Comparison of ENCODE assay signal across 11 mouse cellular contexts in the genomic region with DNA sequence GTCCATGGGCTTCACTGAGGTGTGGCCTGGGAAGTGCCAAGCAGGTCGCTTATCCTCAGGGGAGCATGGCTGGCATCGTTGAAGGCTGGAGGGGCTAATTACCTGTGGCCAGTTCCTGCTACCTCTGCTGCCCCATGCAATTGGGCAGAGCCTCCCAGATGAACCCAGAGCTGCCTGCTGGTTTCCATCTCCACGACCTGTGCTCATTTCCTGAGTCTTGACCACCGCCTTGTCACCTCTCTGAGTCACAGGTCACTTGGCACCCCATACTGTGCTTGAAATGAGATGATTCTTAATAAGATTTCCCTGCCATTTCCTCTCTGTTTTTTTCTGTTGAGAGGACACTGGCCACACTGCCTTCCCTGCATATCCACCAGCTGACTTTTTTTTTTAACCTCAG. TPM values are rescaled to one million over a fixed set of nuclear protein-coding genes. Genes with fewer than 3 reads are reported as not detected.
DNase-seq lines count a peak whose midpoint lies in the region; ATAC-seq and TF ChIP-seq lines count a peak whose summit lies in the region.
"Had no signal": no experiment of that assay in that cellular context is flagged by ENCODE, and none has a peak within 500 bp of the region (broad histone marks: within the 10 kb centered on the region; RNA-seq: fewer than 3 reads in every experiment).

No protein-coding gene starts in this region.

- ATAC-seq in liver, postnatal 0 days, result no peak
- ATAC-seq in liver, embryonic 11.5 days (replicated peaks; ENCODE audit: low FRiP score), result no peak
- no peak for ATAC-seq in midbrain, postnatal 0 days (ENCODE audit: low FRiP score)
- no peak for ATAC-seq in midbrain, embryonic 16.5 days
- ATAC-seq: intestine, embryonic 16.5 days; Patski had no signal

- peak overlapping the region; percentile 8; the same call in 1 of the 2 replicates for H3K27ac ChIP-seq in liver, postnatal 0 days (ENCODE audit: low read depth)
- H3K27ac ChIP-seq in liver, embryonic 11.5 days (ENCODE audit: low read depth, low read length), result no peak overlapping the region
- no peak overlapping the region for H3K27ac ChIP-seq in midbrain, postnatal 0 days (ENCODE audit: low read depth, low read length)
- no peak overlapping the region for H3K27ac ChIP-seq in midbrain, embryonic 16.5 days (ENCODE audit: low read length)
- H3K27ac ChIP-seq: limb, embryonic 12.5 days had no signal

- peaks cover 2% of the 10 kb centered on the region; the same call in 1 of the 2 replicates for H3K36me3 ChIP-seq in liver, postnatal 0 days (replicated peaks; ENCODE audit: insufficient read depth, low read length)
- H3K36me3 ChIP-seq in liver, embryonic 11.5 days (ENCODE audit: control insufficient read depth, insufficient read depth, low read length), result no peaks in the 10 kb centered on the region
- H3K36me3 ChIP-seq in midbrain, postnatal 0 days (ENCODE audit: insufficient read depth, low read length), result no peaks in the 10 kb centered on the region
- no peaks in the 10 kb centered on the region for H3K36me3 ChIP-seq in midbrain, embryonic 16.5 days (ENCODE audit: control insufficient read depth, insufficient read depth, low read length)
- H3K36me3 ChIP-seq: embryonic facial prominence, embryonic 12.5 days; limb, embryonic 12.5 days had no signal

- H3K4me3 ChIP-seq in liver, postnatal 0 days (ENCODE audit: low read depth, low read length), result no peak overlapping the region
- H3K4me3 ChIP-seq in liver, embryonic 11.5 days (ENCODE audit: low read depth, low read length), result no peak overlapping the region
- H3K4me3 ChIP-seq in midbrain, postnatal 0 days (ENCODE audit: low read depth, low read length), result no peak overlapping the region
- H3K4me3 ChIP-seq in midbrain, embryonic 16.5 days (ENCODE audit: low read depth, low read length), result no peak overlapping the region
- H3K4me3 ChIP-seq: embryonic facial prominence, embryonic 12.5 days; limb, embryonic 12.5 days had no signal

- H3K9me3 ChIP-seq in liver, postnatal 0 days (ENCODE audit: low read length), result no peaks in the 10 kb centered on the region
- H3K9me3 ChIP-seq in liver, embryonic 11.5 days (ENCODE audit: control insufficient read depth, low read length), result no peaks in the 10 kb centered on the region
- H3K9me3 ChIP-seq in midbrain, postnatal 0 days (ENCODE audit: low read length), result no peaks in the 10 kb centered on the region
- no peaks in the 10 kb centered on the region for H3K9me3 ChIP-seq in midbrain, embryonic 16.5 days (replicated peaks; ENCODE audit: control insufficient read depth, low read length, poor library complexity, severe bottlenecking)
- H3K9me3 ChIP-seq: embryonic facial prominence, embryonic 12.5 days; limb, embryonic 12.5 days had no signal

- H3K27me3 ChIP-seq in liver, postnatal 0 days (ENCODE audit: insufficient read depth, low read length), result no peaks in the 10 kb centered on the region
- no peaks in the 10 kb centered on the region for H3K27me3 ChIP-seq in liver, embryonic 11.5 days (replicated peaks; ENCODE audit: control insufficient read depth, insufficient read depth, low read length)
- H3K27me3 ChIP-seq in midbrain, postnatal 0 days (ENCODE audit: insufficient read depth, low read length), result no peaks in the 10 kb centered on the region
- no peaks in the 10 kb centered on the region for H3K27me3 ChIP-seq in midbrain, embryonic 16.5 days (ENCODE audit: control insufficient read depth, insufficient read depth, low read depth, low read length)
- H3K27me3 ChIP-seq: embryonic facial prominence, embryonic 12.5 days; limb, embryonic 12.5 days; Patski had no signal

- no peak for DNase-seq in liver, postnatal 0 days
- no peak for DNase-seq in liver, embryonic 11.5 days (ENCODE audit: low spot score)
- DNase-seq in heart, adult 9 months (ENCODE audit: low spot score in 2 of 2), result peak; percentile 72 to 75
- DNase-seq in kidney, adult 18-20 months, result peak; percentile 69
- DNase-seq in natural killer cell, adult 2 months (ENCODE audit: low spot score in 2 of 2), result peak; percentile 39 to 60
- DNase-seq in midbrain, postnatal 0 days (ENCODE audit: low spot score), result no peak

- WGBS in liver, postnatal 0 days (ENCODE audit: insufficient replicate concordance), result 66% methylated on average over 4 of the region's 4 CpGs
- WGBS in liver, embryonic 11.5 days, result 71% methylated on average over 4 of the region's 4 CpGs
- 70% methylated on average over 4 of the region's 4 CpGs for WGBS in midbrain, postnatal 0 days
- 80% methylated on average over 4 of the region's 4 CpGs for WGBS in midbrain, embryonic 16.5 days

- H3K9ac ChIP-seq in liver, postnatal 0 days (replicated peaks), result no peak overlapping the region
- no peak overlapping the region for H3K9ac ChIP-seq in liver, embryonic 11.5 days (ENCODE audit: low read depth, low read length)
- H3K9ac ChIP-seq in midbrain, postnatal 0 days (replicated peaks; ENCODE audit: low read length, poor library complexity, severe bottlenecking), result no peak overlapping the region
- no peak overlapping the region for H3K9ac ChIP-seq in midbrain, embryonic 16.5 days (ENCODE audit: low read depth, low read length)
- H3K9ac ChIP-seq: embryonic facial prominence, embryonic 12.5 days; limb, embryonic 12.5 days had no signal

- TF ChIP-seq EP300 in liver, postnatal 0 days (IDR thresholded peaks at IDR 0.05; ENCODE audit: low read depth), result no peak

- no peak for TF ChIP-seq CTCF in liver, postnatal 0 days (IDR thresholded peaks at IDR 0.05; ENCODE audit: low read depth)
- TF ChIP-seq CTCF in midbrain, postnatal 0 days (IDR thresholded peaks at IDR 0.05), result no peak

- peaks cover 22% of the 10 kb centered on the region for H3K4me1 ChIP-seq in liver, postnatal 0 days (ENCODE audit: insufficient read depth)
- peaks cover 29% of the 10 kb centered on the region for H3K4me1 ChIP-seq in liver, embryonic 11.5 days (replicated peaks; ENCODE audit: control insufficient read depth, insufficient read depth, low read length)
- peaks cover 14% of the 10 kb centered on the region for H3K4me1 ChIP-seq in midbrain, postnatal 0 days (ENCODE audit: insufficient read depth, low read length)
- peaks cover 30% of the 10 kb centered on the region for H3K4me1 ChIP-seq in midbrain, embryonic 16.5 days (ENCODE audit: control insufficient read depth, insufficient read depth, low read length)

- H3K4me2 ChIP-seq in liver, postnatal 0 days (ENCODE audit: low read depth, low read length), result no peak overlapping the region
- no peak overlapping the region for H3K4me2 ChIP-seq in liver, embryonic 11.5 days
- H3K4me2 ChIP-seq in midbrain, postnatal 0 days (ENCODE audit: low read depth, low read length, poor library complexity, severe bottlenecking), result no peak overlapping the region
- H3K4me2 ChIP-seq in midbrain, embryonic 16.5 days (ENCODE audit: low read length), result no peak overlapping the region
- H3K4me2 ChIP-seq: embryonic facial prominence, embryonic 12.5 days; limb, embryonic 12.5 days had no signal

RNA-seq across cellular contexts. Expression of gene Gramd4, which starts 22.4 kb away (rescaled TPM):
- 3.2 and 3.7 TPM in 2 replicates for polyA plus RNA-seq in liver, postnatal 0 days (2015; fragmentation: Nextera tagmentation; extraction: Ambion mirVana)
- 12.6 and 13.9 TPM in 2 replicates for polyA plus RNA-seq in liver, embryonic 11.5 days (2014; fragmentation: Nextera tagmentation; extraction: Ambion mirVana)
- total RNA-seq in midbrain, postnatal 0 days (2014; rRNA removed), result 43.4 and 47.6 TPM in 2 replicates
- polyA plus RNA-seq in midbrain, postnatal 0 days (2015; fragmentation: Nextera tagmentation; extraction: Ambion mirVana), result 21.5 and 22.5 TPM in 2 replicates
- 36.0 and 36.7 TPM in 2 replicates for polyA plus RNA-seq in midbrain, embryonic 16.5 days (2015; fragmentation: Nextera tagmentation; extraction: Ambion mirVana)

RNA-seq across cellular contexts. Expression of gene Celsr1, which starts 46.3 kb away (rescaled TPM):
- 0.09 and 0.11 TPM in 2 replicates for polyA plus RNA-seq in liver, postnatal 0 days (2015; fragmentation: Nextera tagmentation; extraction: Ambion mirVana)
- 0.53 and 1.4 TPM in 2 replicates for polyA plus RNA-seq in liver, embryonic 11.5 days (2014; fragmentation: Nextera tagmentation; extraction: Ambion mirVana)
- total RNA-seq in midbrain, postnatal 0 days (2014; rRNA removed), result 13.7 and 15.0 TPM in 2 replicates
- polyA plus RNA-seq in midbrain, postnatal 0 days (2015; fragmentation: Nextera tagmentation; extraction: Ambion mirVana), result 0.60 and 0.79 TPM in 2 replicates
- 1.1 and 1.3 TPM in 2 replicates for polyA plus RNA-seq in midbrain, embryonic 16.5 days (2015; fragmentation: Nextera tagmentation; extraction: Ambion mirVana)

Comparison
In these comparisons a context has a peak if more than half of its experiments do, and no peak if none do; other contexts are left out.
1. DNase-seq: peak in heart, adult 9 months (2 of 2), kidney, adult 18-20 months (single experiment) and natural killer cell, adult 2 months (2 of 2); none in liver, postnatal 0 days (single experiment), liver, embryonic 11.5 days (single experiment) and midbrain, postnatal 0 days (single experiment).